Mouse (Mus musculus) adrenal gland (tissue): Measurements from ENCODE around the gene Asphd1.
"Not testable (repeated sequence)": the region's sequence is repeated elsewhere in the genome, so short reads cannot be mapped to it uniquely, and the experiment has no call there.

Experiments used
- intact Hi-C: fragments of 180-260 bp; cut with DNase I; formaldehyde crosslinking; loops from one replicate; pipeline ENCODE4 v1.15.1; 2025

Asphd1 gene

GRCm38 (mm10) chr7:126951741-126952140 is 2.4 kb upstream of the Asphd1 start:
- intact Hi-C loops, result loop anchor here (5.0 kb wide), 1 partner anchor 151 kb away; no protein-coding TSS in a partner anchor

GRCm38 (mm10) chr7:126950647-126951615 is 1.5 kb upstream of the Asphd1 start:
- intact Hi-C loops, result loop anchor here (5.0 kb wide), 1 partner anchor 151 kb away; no protein-coding TSS in a partner anchor

GRCm38 (mm10) chr7:126949793-126950646 is 638 bp upstream of the Asphd1 start, which contains the start of gene Sez6l2:
Gene Sez6l2 (plus strand): TSS chr7:126950563.
- intact Hi-C loops, result loop anchor here (5.0 kb wide), 1 partner anchor 152 kb away; no protein-coding TSS in a partner anchor

- intact Hi-C loops, result no loop called here
Measured at GRCm38 (mm10) chr7:126948626-126949025, 756 bp downstream of the Asphd1 start.

- intact Hi-C loops, result no loop called here
Measured at GRCm38 (mm10) chr7:126946530-126946929, 2.9 kb downstream of the Asphd1 start.

GRCm38 (mm10) chr7:126941801-126942200 is 7.6 kb downstream of the Asphd1 start:
- intact Hi-C loops, result no loop called here

- intact Hi-C loops, result no loop called here
Measured at GRCm38 (mm10) chr7:126941171-126941570, 8.2 kb downstream of the Asphd1 start.

GRCm38 (mm10) chr7:126932652-126933051 is 16.7 kb downstream of the Asphd1 start:
- intact Hi-C loops, result no loop called here

GRCm38 (mm10) chr7:126929046-126929445 is 20.3 kb downstream of the Asphd1 start:
- intact Hi-C loops, result loop anchor here (5.0 kb wide), 1 partner anchor 42 kb away; no protein-coding TSS in a partner anchor

GRCm38 (mm10) chr7:126928384-126929037 is 20.9 kb downstream of the Asphd1 start, which contains the start of gene Kctd13:
Gene Kctd13 (plus strand): TSS chr7:126928879.
- intact Hi-C loops, result loop anchor here (5.0 kb wide), 1 partner anchor 41 kb away; no protein-coding TSS in a partner anchor

- intact Hi-C loops, result loop anchor here (5.0 kb wide), 1 partner anchor 39 kb away; no protein-coding TSS in a partner anchor
Measured at GRCm38 (mm10) chr7:126926299-126926698, 23.1 kb downstream of the Asphd1 start.

- intact Hi-C loops, result no loop called here
Measured at GRCm38 (mm10) chr7:126923999-126924398, 25.4 kb downstream of the Asphd1 start.

GRCm38 (mm10) chr7:126922624-126923060 is 26.7 kb downstream of the Asphd1 start, which contains the start of gene Tmem219:
Gene Tmem219 (minus strand): TSS chr7:126922917.
- intact Hi-C loops, result no loop called here

- intact Hi-C loops, result no loop called here
Measured at GRCm38 (mm10) chr7:126921563-126921962, 27.8 kb downstream of the Asphd1 start.

- intact Hi-C loops, result no loop called here
Measured at GRCm38 (mm10) chr7:126919973-126920372, 29.4 kb downstream of the Asphd1 start.

- intact Hi-C loops, result not testable (repeated sequence)
Measured at GRCm38 (mm10) chr7:126918356-126918755, 31.0 kb downstream of the Asphd1 start.

GRCm38 (mm10) chr7:126914844-126915243 is 34.5 kb downstream of the Asphd1 start:
- intact Hi-C loops, result no loop called here

GRCm38 (mm10) chr7:126905590-126905989 is 43.8 kb downstream of the Asphd1 start:
- intact Hi-C loops, result no loop called here

- intact Hi-C loops, result not testable (repeated sequence)
Measured at GRCm38 (mm10) chr7:126899781-126900180, 49.6 kb downstream of the Asphd1 start.
